Mouse (Mus musculus) heart, embryonic 11.5 days (tissue): ENCODE data around the gene Mif. TPM values are rescaled to one million over a fixed set of nuclear protein-coding genes. Genes with fewer than 3 reads are reported as not detected.
"Not testable (repeated sequence)": the region's sequence is repeated elsewhere in the genome, so short reads cannot be mapped to it uniquely, and the experiment has no call there.

Experiments used
- ATAC-seq: fragments of 200-750 bp; cut with Nextera tagmentation; replicated peaks from 2 replicates; pipeline ENCODE4 v1.8.0; 2017; ENCODE audit warnings: moderate library complexity; ENCODE audit not compliant: insufficient number of reproducible peaks, low FRiP score, low TSS enrichment
- H3K27ac ChIP-seq: fragments of 300-500 bp; sonication (generic); 2 replicates; pipeline ENCODE4 v1.5.1; 2014; ENCODE audit warnings: mild to moderate bottlenecking, low read depth, low read length
- H3K27me3 ChIP-seq: fragments of 300-500 bp; sonication (generic); 2 replicates; pipeline ENCODE4 v1.6.1; 2014; ENCODE audit warnings: mild to moderate bottlenecking, low read length, mixed read lengths; ENCODE audit not compliant: control insufficient read depth, insufficient read depth
- H3K36me3 ChIP-seq: fragments of 300-500 bp; sonication (generic); 2 replicates; pipeline ENCODE4 v1.6.1; 2014; ENCODE audit warnings: mild to moderate bottlenecking, low read length, moderate library complexity, mixed read lengths; ENCODE audit not compliant: control insufficient read depth, insufficient read depth
- H3K4me1 ChIP-seq: fragments of 300-500 bp; sonication (generic); 2 replicates; pipeline ENCODE4 v1.6.1; 2014; ENCODE audit warnings: low read length; ENCODE audit not compliant: control insufficient read depth, insufficient read depth
- H3K4me2 ChIP-seq: fragments of 300-500 bp; sonication (generic); 2 replicates; pipeline ENCODE4 v1.6.1; 2014; ENCODE audit warnings: mild to moderate bottlenecking, moderate library complexity
- H3K4me3 ChIP-seq: fragments of 300-500 bp; sonication (generic); 2 replicates; pipeline ENCODE4 v1.5.1; 2014; ENCODE audit warnings: low read depth, low read length
- H3K9ac ChIP-seq: fragments of 300-500 bp; sonication (generic); 2 replicates; pipeline ENCODE4 v1.6.1; 2014; ENCODE audit warnings: mild to moderate bottlenecking, low read depth, low read length, moderate library complexity
- H3K9me3 ChIP-seq: fragments of 300-500 bp; sonication (generic); replicated peaks from 2 replicates; pipeline ENCODE4 v1.6.1; 2016; ENCODE audit warnings: low read length; ENCODE audit not compliant: control insufficient read depth
- WGBS: fragments of 180-500 bp; shearing (Covaris S2); extraction: QIAGEN DNeasy Blood & Tissue Kit; methylation state at CpG from one replicate; pipeline ENCODE4 v1.1.7; 2014; ENCODE audit not compliant: insufficient replicate concordance; 5-methylcytosine and 5-hydroxymethylcytosine counted together
- polyA plus RNA-seq: library from polyadenylated mRNA; unstranded; fragments of >200 nt; fragmentation: Nextera tagmentation; extraction: Ambion mirVana; gene quantifications from 2 replicates; pipeline ENCODE4 v1.2.1, GENCODE M21; 2014

Mif gene
- polyA plus RNA-seq, 1 experiment from 2014 or later, result 2,898 TPM

- Histone ChIP-seq H3K9me3 (no peaks in the 10 kb centered on the region), H3K27ac (no peak overlapping the region), H3K4me3 (no peak overlapping the region), H3K36me3 (peaks cover 1% of the 10 kb centered on the region), H3K4me1 (0 out of 2 replicates have a peak, but pooled peaks cover under 1% of the 10 kb centered on the region), H3K9ac (no peak overlapping the region), H3K27me3 (no peaks in the 10 kb centered on the region), H3K4me2 (no peak overlapping the region)
- 91% methylated on average over 12 of the region's 12 CpGs for WGBS
- ATAC-seq, result no peak
Measured at GRCm38 (mm10) chr10:75852539-75853125, 7.4 kb downstream of the Mif start.

- no peak for ATAC-seq
- Histone ChIP-seq H3K4me2 (no peak overlapping the region), H3K36me3 (no peaks in the 10 kb centered on the region), H3K4me3 (no peak overlapping the region), H3K4me1 (no peaks in the 10 kb centered on the region), H3K27ac (no peak overlapping the region), H3K9ac (no peak overlapping the region), H3K27me3 (no peaks in the 10 kb centered on the region), H3K9me3 (no peaks in the 10 kb centered on the region)
- 47% methylated on average over 3 of the region's 3 CpGs for WGBS
Measured at GRCm38 (mm10) chr10:75851681-75852080, 8.4 kb downstream of the Mif start.

- H3K4me3 ChIP-seq, result no peak overlapping the region
Measured at GRCm38 (mm10) chr10:75851076-75851475, 9.0 kb downstream of the Mif start.

GRCm38 (mm10) chr10:75848382-75848781, 11.7 kb downstream of the Mif start:
- no peaks in the 10 kb centered on the region for H3K4me1 ChIP-seq
- no peak overlapping the region for H3K4me3 ChIP-seq
- H3K9ac ChIP-seq, result no peak overlapping the region
- no peak overlapping the region for H3K27ac ChIP-seq
- H3K4me2 ChIP-seq, result no peak overlapping the region
- no peak for ATAC-seq
- no peaks in the 10 kb centered on the region for H3K27me3 ChIP-seq
- H3K9me3 ChIP-seq, result no peaks in the 10 kb centered on the region
- 23% methylated on average over 3 of the region's 3 CpGs for WGBS
- H3K36me3 ChIP-seq, result no peaks in the 10 kb centered on the region

More at GRCm38 (mm10) chr10:75851076-75851475, 9.0 kb downstream of the Mif start:
- WGBS, result 4% methylated on average over 6 of the region's 6 CpGs
- Histone ChIP-seq H3K27ac (no peak overlapping the region), H3K4me2 (no peak overlapping the region), H3K27me3 (no peaks in the 10 kb centered on the region), H3K4me1 (no peaks in the 10 kb centered on the region), H3K9ac (no peak overlapping the region), H3K36me3 (no peaks in the 10 kb centered on the region), H3K9me3 (no peaks in the 10 kb centered on the region)
- no peak for ATAC-seq

- no peaks in the 10 kb centered on the region for H3K4me1 ChIP-seq
- no peak for ATAC-seq
- H3K9me3 ChIP-seq, result no peaks in the 10 kb centered on the region
- H3K27me3 ChIP-seq, result no peaks in the 10 kb centered on the region
- 66% methylated on average over 6 of the region's 6 CpGs for WGBS
- no peak overlapping the region for H3K4me3 ChIP-seq
- H3K9ac ChIP-seq, result no peak overlapping the region
- no peaks in the 10 kb centered on the region for H3K36me3 ChIP-seq
- no peak overlapping the region for H3K27ac ChIP-seq
- no peak overlapping the region for H3K4me2 ChIP-seq
Measured at GRCm38 (mm10) chr10:75845306-75845930, 14.6 kb downstream of the Mif start.

GRCm38 (mm10) chr10:75844800-75845199, 15.2 kb downstream of the Mif start:
- H3K27ac ChIP-seq, result no peak overlapping the region

GRCm38 (mm10) chr10:75843898-75844297, 16.1 kb downstream of the Mif start:
- not testable (repeated sequence) for H3K4me3 ChIP-seq, H3K27me3 ChIP-seq, H3K4me1 ChIP-seq, ATAC-seq, H3K4me2 ChIP-seq, H3K9ac ChIP-seq, H3K36me3 ChIP-seq, H3K9me3 ChIP-seq, H3K27ac ChIP-seq
- 77% methylated on average over 6 of the region's 6 CpGs for WGBS

More at GRCm38 (mm10) chr10:75844800-75845199, 15.2 kb downstream of the Mif start:
- Histone ChIP-seq H3K4me3 (no peak overlapping the region), H3K9me3 (no peaks in the 10 kb centered on the region), H3K9ac (no peak overlapping the region), H3K4me1 (no peaks in the 10 kb centered on the region), H3K36me3 (no peaks in the 10 kb centered on the region), H3K4me2 (no peak overlapping the region), H3K27me3 (no peaks in the 10 kb centered on the region)
- no peak for ATAC-seq
- WGBS, result 41% methylated on average over 1 of the region's 1 CpGs

GRCm38 (mm10) chr10:75839092-75839491, 20.9 kb downstream of the Mif start:
- H3K4me2 ChIP-seq, result no peak overlapping the region
- H3K4me3 ChIP-seq, result no peak overlapping the region
- no peaks in the 10 kb centered on the region for H3K9me3 ChIP-seq
- no peak overlapping the region for H3K9ac ChIP-seq
- no peaks in the 10 kb centered on the region for H3K36me3 ChIP-seq
- H3K27me3 ChIP-seq, result no peaks in the 10 kb centered on the region
- ATAC-seq, result no peak
- 80% methylated on average over 10 of the region's 10 CpGs for WGBS
- H3K27ac ChIP-seq, result no peak overlapping the region
- H3K4me1 ChIP-seq, result peaks cover 25% of the 10 kb centered on the region
